Mouse (Mus musculus) urinary bladder, postnatal 25 days (tissue): ENCODE data around the gene Sort1.

Experiments used
- DNase-seq: peaks from one replicate; pipeline ENCODE4 v3.0.0; 2022; ENCODE audit warnings: low spot score

Gene Sort1

DNA sequence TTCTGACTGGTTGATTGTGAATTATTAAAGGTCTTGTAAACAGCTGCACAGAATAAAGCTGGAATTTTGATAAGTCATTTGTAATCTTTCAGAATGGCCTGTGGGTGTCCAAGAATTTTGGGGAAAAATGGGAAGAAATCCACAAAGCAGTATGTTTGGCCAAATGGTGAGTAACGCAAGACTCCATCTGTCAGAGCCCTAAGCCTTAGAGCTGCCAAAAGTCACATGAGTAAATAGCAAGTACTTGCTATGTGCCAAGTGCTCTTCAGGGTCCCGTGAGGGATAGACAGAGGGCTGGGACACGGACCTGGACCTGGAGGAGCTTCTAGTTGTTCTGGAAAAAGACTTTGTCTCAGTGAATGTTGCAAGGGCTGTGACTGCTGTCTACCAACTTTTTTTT lies 44.0 kb downstream of the Sort1 start:
- no peak for DNase-seq

DNA sequence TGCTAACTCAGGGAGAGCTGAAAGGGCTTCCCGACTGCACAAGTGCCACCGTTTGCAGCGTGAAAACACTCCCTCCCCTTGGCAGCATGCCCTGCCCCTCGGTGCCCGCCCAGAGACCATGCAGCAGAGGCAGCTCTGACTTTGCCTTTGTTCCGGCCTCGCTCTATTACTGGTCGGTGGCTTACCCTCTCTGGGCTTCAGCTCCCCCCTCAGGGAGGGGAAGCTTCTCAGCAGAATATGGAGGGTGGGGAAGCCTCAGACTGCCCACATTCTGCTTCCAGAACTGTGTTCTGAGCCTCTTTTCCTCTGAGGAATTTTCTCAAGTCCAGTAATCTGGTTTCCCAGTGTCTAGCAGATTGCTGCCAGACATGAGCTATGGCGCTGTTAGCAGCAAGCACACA lies 44.6 kb downstream of the Sort1 start:
- peak; percentile 13 for DNase-seq

DNA sequence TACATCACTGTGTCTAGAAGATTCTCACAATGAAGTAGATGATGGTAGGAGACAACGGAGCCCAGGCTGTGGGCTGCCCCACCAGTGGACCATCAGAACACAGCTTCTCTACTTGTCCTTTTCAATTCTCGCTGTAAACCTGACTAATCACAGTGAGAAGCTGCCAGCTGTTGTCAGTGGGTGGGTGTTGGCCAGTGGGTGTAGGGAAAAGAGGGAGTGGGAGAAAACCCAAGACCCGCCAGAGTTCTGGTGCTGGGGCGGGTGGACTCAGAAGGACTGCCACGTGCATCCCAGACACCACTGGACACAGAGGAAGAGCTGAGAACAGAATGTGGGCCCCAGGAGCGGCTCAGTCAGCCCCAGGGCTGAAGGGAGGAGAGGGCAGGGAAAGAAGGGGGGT lies 46.9 kb downstream of the Sort1 start:
- DNase-seq = no peak

DNA sequence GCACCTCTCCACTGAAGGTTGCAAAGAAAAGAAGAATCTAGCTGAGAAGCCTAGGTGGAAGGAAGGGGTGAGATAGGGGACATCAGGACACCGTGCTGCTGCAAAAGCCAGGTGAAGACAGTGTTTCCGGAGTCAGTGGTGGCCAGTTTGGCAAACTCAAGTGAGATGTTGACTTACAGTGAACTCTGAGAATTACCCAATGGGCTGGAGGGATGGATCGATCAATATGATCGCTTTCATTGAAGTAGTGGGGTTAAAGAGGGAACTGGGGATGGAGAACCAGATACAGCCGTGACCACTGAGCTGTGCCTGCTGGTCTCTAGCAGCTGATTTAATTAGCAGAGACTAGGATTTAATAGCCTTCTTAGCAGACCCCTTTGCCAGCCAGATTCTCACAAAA lies 53.0 kb downstream of the Sort1 start:
- no peak for DNase-seq

DNA sequence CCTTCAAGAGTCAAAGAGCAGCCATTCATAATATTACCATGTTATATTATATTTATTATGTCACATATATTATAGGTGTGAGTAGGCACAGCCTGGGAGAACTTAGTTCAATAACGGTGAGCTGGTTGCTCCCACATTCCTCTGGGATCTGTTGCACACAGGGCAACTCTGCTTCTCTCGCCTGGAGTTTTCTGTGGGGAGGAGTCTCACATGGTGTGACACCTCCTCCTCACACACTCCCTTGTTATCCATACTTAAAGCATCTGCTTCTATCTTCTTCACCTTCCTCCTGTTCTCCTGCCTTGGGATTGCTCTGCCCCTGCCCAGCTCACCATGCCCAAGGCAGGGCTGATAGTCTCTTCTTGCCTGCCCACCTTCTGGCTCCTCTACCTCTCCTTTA lies 57.2 kb downstream of the Sort1 start:
- no peak for DNase-seq

DNA sequence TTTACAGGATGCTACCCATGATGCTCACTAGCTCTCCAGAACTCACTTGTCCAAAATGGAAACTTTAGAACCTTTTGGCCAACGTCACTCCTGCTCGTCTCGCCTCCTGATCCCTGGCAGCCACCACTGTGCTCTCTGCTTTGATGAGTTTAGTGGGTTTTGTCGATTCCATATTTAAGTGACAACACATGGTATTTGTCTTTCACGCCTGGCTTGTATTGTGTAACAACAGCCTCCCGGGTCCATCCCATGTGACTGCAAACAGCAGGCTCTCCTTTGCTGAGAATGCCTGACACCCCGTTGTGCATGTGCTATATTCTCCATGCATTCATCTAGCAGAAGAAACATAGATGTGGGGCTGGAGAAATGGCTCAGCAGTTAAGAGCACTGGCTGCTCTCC lies 58.3 kb downstream of the Sort1 start:
- no peak for DNase-seq

DNA sequence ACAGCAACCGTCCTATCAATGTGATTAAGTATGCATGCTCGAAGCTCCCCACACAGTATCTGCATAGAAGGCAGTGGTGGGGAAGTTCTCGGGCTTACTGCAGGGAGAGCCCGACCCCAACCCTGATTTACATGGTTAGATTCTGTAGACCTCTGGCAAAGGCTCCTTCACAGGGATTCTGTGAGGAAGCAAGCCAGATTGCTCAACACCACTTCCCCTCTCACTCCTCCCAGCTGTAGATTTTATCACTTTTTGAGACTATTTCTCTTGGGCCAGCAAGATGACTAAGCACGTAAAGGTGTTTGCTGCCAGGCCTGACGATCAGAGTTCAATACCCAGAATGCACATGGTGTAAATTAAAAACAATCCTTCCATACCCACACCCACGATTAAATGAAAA lies 62.0 kb downstream of the Sort1 start:
- no peak for DNase-seq

DNA sequence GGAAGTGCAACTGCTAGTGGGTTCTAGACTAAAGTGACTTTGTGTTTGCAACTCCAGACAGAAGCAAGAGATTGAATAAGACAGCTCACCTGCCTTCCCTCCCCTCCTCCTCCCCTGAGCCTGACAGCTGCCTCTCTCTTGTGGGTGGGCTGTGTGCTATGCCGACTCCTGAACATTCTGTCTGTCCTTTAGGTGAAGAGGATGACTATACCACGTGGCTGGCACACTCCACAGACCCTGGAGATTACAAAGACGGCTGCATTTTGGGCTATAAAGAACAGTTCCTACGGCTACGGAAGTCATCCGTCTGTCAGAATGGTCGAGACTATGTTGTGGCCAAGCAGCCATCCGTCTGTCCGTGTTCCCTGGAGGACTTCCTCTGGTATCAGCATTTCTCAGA lies 64.5 kb downstream of the Sort1 start:
- DNase-seq = no peak

DNA sequence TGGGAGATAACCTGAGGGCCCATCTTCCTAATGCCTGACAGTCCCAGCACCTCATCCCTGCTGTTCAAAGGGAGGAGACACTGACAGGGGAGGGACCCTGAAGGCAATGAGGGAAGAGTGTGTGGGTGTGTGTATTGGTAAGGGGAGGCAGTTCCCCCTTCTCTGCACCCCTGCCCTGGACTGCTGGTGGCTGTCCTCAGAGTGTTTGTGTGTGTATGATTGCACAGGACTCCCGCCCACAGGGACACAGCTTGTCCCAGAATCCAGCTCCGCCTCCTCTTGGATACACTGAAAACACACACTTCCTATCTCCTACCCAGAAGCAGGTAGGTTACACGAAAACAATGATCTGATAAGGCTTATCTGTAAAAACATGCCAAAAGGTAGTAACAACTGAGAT lies 71.4 kb downstream of the Sort1 start:
- no peak for DNase-seq

DNA sequence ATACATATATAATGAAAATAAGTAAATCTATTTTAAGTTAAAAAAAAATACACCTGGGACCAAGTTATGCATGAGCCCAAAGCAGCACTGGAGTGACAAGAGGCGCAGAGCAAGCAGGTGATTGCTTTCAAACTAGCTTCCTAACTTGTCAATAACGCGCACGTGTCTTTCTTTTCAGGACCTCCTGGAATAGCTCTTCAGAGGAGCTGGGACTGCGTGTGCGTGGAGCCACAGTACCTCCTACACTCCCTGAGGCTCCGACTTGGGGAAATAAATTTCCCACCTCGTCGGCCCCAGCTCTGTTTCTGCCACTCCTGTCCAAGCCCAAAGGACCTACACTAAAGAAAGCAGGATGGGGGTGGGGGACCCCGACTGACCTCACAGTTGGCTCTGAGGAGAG lies 73.2 kb downstream of the Sort1 start:
- DNase-seq = no peak

DNA sequence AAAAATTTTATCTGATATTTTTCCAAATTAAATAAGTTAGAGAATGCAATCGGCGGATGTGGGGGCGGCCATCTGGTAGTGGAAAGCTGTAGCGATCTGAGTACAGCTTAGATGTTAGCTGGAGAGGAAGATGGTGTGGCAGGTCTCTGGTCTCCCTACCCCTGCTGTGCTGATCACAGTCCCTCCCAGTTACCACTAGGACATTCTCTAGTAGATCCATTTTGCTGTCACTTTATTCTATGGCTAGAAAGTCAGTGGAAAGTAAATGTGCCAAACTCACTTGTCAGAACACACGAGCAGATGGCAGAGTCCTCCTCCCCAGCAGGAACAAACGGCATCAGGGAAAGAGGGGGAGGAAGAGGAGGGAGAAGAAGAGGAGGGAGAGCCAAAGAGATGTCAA lies 74.6 kb downstream of the Sort1 start:
- no peak for DNase-seq

DNA sequence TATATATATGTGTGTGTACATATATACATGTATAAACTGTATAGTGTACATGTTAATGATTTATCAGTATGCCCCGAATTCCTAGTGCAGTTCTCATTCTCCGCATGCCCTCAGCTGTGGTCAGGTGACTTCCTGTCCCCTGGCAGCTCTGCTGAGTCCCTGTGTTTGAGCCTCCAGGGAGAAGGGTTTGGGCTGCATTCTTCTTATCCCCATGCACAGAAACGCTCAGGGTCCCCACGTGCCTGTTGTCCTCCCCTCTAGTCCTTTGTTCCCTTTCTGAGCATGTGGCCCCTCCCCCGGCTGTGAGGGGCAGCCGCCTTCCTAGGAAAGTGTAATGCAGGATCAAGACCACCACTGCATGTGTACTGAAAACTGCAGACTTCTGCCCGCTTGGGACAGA lies 77.0 kb downstream of the Sort1 start:
- DNase-seq = no peak

DNA sequence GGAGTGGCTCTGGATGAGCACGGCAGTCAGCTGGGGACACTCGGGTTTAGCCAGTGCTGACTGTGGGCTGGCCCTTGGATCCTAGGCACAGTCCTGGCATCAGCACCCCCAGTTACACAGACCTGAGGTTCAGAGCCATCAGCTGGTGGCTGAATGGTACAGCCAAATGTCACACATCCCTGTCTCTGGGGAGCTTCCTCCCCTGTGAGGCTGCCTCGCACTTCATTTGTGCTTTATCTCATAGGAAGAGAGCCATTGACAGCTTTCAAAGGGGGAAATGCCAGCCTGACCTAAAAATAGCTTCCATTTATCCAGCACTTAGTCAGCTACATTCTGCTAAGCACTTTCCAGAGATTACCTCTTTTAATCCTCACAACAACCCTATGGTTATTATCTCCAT lies 79.7 kb downstream of the Sort1 start:
- DNase-seq = no peak

DNA sequence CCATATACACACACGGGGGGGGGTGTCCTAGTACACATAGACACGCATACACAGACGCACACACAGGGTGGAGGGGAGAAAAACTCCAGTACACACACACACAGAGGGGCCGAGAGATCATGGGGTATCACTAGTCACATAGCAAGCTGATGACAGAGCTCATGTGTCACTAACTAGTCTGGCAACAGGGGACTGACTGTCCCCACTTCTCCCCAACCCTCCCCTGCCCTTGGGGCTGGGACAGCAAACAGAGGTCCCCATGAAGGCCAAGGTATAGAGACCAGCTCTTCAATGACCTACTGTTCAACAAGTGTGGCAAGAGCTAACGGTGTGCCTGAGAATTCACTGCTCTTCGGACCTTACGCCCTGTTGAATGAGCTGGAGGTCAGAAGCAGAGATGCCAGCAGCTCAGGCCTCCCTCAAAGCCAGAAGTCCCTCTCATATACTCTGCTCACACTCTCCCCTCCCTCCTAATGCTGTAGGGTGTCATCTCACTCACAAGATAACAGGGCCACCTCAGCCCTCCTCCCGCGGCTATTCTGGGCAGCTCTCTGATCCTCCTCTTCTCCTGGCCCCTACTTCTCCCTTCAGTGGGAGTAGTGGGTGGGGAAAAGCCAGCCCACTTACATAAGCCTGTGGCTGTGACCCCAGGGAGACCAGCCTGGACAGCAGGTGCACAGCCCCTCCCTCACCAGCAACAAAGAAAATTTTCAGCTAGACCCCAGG lies 80.6 kb downstream of the Sort1 start, which contains the start of gene Mybphl:
Gene Mybphl, plus strand, starts transcription at position 642 of the 726 bp plus-strand sequence.
- DNase-seq = no peak

DNA sequence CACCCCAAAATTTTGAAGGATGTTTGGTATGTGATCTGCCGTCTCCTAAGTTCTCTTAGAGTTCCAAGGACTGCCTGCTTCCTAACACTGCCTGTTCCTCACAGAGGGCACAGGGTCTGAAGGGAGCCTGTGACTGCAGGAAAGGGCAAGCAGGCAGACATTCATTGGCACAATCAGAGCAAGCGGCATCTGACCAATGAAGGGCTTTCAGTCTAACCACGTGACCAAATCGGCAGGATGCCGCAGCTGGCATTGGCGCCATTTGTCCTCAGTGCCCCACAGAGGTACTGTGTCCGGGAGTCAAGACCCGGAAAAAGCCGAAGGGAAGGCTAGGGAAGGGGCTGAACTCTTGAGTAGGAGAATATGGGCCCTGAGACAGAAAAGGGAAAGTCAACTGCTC lies 83.3 kb downstream of the Sort1 start:
- no peak for DNase-seq

DNA sequence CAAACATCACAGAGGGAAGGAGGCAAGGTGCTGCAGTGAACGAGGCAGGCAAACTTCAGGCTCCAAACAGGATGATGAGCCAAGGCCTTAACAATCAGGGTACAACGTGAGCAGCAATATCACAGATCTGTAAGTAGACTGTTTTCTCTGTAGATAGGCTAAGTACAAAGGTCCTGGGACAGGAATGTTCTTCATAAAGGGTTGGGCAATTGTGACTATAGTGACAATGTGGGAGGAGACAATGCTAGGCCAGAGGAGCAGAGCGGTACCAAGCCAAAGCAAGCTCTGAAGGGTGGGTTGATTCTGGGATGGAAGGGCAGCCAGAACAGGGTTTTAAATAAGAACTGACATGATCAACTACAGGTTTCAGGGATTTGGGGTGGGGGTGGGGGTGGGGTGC lies 83.9 kb downstream of the Sort1 start:
- DNase-seq = no peak

DNA sequence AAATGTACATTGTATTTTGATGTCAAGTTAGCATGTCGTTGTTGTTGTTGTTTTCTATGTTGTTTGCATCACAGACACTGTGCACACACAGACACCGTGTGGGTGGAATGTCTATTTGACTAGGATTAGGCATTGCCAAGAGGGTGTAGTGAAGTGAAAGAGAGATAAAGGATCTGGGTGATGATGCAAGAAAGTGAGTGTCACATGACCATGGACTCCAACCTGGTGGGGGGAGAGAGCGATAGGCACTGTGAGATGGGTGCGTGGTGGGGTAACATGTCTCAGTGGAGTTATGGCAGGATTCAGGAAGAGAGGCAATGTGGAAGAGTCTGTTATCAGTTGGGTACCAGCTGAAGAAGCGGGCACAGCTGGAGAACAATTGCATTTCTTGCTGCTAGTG lies 84.8 kb downstream of the Sort1 start:
- DNase-seq = no peak

DNA sequence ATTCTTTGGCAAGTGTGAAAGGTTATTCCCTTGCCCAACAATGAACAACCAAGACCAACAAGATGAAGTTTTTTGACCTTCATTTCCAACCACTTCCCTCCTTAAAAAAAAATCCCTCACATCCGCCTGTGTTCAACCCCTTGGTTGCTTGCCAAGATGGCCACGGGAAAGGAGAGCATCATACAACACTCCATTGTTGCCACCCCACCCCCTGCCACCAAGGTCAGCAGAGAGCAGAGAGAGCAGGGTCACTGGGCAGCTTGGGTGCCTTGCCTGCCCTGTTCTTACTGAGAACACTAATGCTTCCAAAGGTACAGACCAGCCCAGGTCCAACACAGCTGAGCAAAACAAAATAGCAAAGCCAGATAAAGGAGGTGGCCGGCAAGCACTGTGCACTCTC lies 88.4 kb downstream of the Sort1 start:
- DNase-seq = no peak

DNA sequence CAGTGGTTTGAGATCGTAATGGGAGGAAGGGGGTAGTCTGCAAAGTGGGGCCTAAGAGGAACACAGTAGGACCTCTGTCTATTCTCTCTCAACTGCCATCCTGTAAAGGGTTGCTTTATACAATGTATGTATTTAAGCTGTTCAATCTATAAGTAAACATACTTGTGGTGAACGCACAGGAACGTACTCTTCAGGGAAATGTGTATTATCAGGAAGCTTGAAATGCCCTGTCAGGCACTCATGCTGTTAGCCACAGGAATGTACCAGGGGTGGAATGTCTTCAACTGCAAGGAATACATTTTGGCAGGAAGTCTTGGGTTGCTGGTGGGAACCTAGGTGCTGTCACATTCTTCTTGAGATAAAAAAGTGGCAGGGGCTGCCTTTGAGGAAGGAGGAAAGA lies 88.8 kb downstream of the Sort1 start:
- DNase-seq = no peak

DNA sequence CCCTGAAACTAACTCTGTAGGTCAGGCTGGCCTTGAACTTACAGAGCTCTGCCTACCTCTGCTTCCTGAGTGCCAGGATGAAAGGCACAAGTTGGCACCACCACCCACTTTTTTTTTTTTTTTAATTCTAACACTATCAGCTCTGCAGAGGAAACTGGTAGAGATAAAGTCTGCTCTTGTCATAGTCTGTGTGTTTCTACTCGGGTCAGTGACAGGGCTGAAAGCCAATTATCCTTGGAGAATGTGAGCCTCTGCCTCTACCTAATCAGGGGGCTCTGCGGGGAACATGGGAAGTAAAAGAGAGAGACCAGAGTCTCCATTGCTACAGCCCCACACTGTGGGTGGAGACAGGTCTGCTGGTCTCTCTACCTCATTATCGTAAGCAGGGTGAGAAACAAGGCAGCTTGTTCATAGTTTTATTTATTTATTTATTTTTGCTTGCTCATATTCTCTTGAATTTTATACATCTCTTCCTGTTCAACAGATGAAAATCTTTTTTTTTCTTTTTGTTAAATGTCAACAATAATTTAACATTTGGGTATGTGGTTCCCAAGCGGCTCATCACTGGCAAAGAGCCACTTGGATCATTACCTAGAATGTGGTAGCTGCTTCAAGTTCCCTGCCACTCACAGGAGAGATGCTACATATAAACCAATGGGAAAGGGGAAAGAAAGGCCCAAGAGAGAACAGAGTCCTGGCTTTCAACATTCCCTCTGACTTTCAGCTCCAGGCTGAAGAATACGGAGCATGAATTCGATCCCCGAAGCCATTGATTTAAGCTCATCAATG lies 95.2 kb downstream of the Sort1 start:
- DNase-seq = no peak

DNA sequence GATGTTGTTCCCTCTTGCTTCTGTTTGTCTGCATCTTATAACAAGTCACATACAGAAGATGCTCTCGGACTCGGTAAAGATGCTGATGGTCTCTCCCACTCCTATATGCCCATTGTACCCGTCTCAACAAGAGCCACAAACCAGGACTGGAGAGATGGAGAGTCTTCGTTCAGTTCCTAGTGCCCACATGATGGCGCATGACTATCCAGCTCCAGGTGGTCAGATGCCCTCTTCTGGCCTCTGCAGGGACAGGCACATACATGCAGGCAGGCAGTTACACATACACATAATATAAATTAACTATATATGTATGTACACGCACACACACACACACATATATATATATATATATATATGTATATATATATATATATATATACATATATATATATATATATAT lies 96.8 kb downstream of the Sort1 start:
- DNase-seq = no peak

DNA sequence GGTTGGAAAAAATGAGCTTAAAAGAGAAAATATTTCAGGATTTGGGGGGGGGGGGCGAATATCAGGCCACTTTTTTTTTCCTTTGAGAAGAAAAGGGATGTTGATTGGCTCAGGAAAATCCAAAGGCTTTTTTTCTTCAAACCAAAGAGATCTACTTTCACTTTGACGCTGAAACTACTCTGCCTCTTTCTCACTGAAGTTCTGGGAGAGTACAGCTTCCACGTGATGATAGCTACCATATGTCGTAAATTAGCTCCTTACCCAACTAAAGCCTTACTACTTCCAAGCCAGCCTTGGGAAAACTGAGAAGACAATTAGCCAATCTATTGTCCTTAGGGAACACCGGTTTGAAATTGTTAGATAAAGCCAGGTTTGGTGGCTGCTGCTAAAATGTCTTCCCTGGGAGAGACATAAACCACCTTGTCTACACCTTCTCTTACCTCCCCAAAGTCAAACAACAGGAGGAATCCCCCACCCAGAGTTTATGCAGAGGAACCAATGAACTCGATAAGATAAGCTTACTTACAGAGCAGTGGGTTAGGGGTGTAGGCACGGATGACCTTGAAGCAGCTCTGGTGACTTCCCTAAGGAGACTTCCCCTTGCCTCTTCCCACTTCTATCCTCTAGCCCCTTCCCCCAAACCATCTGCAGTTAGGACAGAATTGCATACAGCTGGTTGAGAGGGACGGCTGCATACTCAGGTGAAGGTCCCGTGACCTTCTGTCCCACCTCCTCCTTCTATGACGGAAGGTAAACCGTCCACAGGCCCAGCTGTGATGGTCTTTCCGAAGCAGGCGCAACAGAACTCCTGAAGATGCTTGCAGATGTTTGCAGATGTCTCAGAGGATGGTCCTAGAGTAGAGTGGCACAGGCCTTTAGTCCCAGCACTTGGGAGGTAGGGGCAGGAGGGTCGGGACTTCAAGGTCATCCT lies 98.3 kb downstream of the Sort1 start:
- no peak for DNase-seq
